Mouse (Mus musculus) spleen, adult 2 months (tissue): ENCODE measurements at regions not wholly inside any gene's neighbourhood (a gene's known extent, or its start where the extent isn't known, plus 50 kb on each side); places are given as distances from the start of the nearest gene placed in this dataset.

Experiments used
- DNase-seq, 2 experiments: peaks; one replicate each; pipeline versions ENCODE4 v3.0.0 to v3.0.0-alpha.2; 2012 to 2021; ENCODE audit warnings: low spot score in 2 of 2, low read depth in 1 of 2
- H3K27ac ChIP-seq: fragments of 200-500 bp; 2 replicates; pipeline ENCODE4 v1.5.1; 2012; ENCODE audit warnings: low read length, inconsistent platforms; ENCODE audit not compliant: insufficient read depth
- H3K27me3 ChIP-seq: fragments of 200-500 bp; 2 replicates; pipeline ENCODE4 v1.6.1; 2012; ENCODE audit warnings: mild to moderate bottlenecking, moderate library complexity, low read length, inconsistent platforms; ENCODE audit not compliant: control insufficient read depth, insufficient read depth
- H3K36me3 ChIP-seq: fragments of 200-500 bp; 2 replicates; pipeline ENCODE4 v1.6.1; 2012; ENCODE audit warnings: mild to moderate bottlenecking, low read length, inconsistent platforms; ENCODE audit not compliant: control insufficient read depth, insufficient read depth
- H3K4me1 ChIP-seq: fragments of 200-500 bp; 2 replicates; pipeline ENCODE4 v1.6.1; 2011; ENCODE audit warnings: inconsistent platforms; ENCODE audit not compliant: control insufficient read depth, insufficient read depth, insufficient read length
- H3K4me3 ChIP-seq: fragments of 200-500 bp; 2 replicates; pipeline ENCODE4 v1.5.1; 2011; ENCODE audit warnings: mild to moderate bottlenecking, inconsistent platforms; ENCODE audit not compliant: insufficient read depth, insufficient read length; ENCODE audit errors: extremely low read depth
- CTCF ChIP-seq: fragments of 200-500 bp; IDR thresholded peaks from 2 replicates; pipeline ENCODE4 v1.5.1; 2011; ENCODE audit warnings: mild to moderate bottlenecking, inconsistent platforms; ENCODE audit not compliant: insufficient read depth, insufficient read length, insufficient replicate concordance; ENCODE audit errors: extremely low read depth
- POLR2A ChIP-seq: fragments of 200-500 bp; IDR thresholded peaks from 2 replicates; pipeline ENCODE4 v1.6.1; 2011; ENCODE audit warnings: low read depth, low read length, inconsistent platforms
- WGBS: fragments of 180-500 bp; shearing (Covaris S2); methylation state at CpG from one replicate; pipeline ENCODE4 v1.1.7; 2018; 5-methylcytosine and 5-hydroxymethylcytosine counted together

- Histone ChIP-seq H3K27me3 (no peaks in the 10 kb centered on the region), H3K4me1 (no peaks in the 10 kb centered on the region), H3K4me3 (no peak overlapping the region), H3K27ac (no peak overlapping the region), H3K36me3 (no peaks in the 10 kb centered on the region)
- DNase-seq = no peak
- 84% methylated on average over 3 of the region's 3 CpGs for WGBS
- no peak for TF ChIP-seq POLR2A
Observed at GRCm38 (mm10) chr3:151003524-151003923, 434.2 kb upstream of the Adgrl4 start.

GRCm38 (mm10) chr3:151003990-151004389, 433.7 kb upstream of the Adgrl4 start:
- WGBS = 68% methylated on average over 6 of the region's 6 CpGs
- Histone ChIP-seq H3K27ac (no peak overlapping the region), H3K4me1 (no peaks in the 10 kb centered on the region), H3K36me3 (no peaks in the 10 kb centered on the region), H3K27me3 (no peaks in the 10 kb centered on the region), H3K4me3 (no peak overlapping the region)
- TF ChIP-seq CTCF = no peak
- TF ChIP-seq POLR2A = no peak
- DNase-seq = no peak

GRCm38 (mm10) chr3:151020014-151020413, 417.7 kb upstream of the Adgrl4 start:
- no peak for TF ChIP-seq CTCF
- TF ChIP-seq POLR2A = no peak
- Histone ChIP-seq H3K27me3 (no peaks in the 10 kb centered on the region), H3K36me3 (no peaks in the 10 kb centered on the region), H3K27ac (no peak overlapping the region), H3K4me3 (no peak overlapping the region), H3K4me1 (no peaks in the 10 kb centered on the region)
- 73% methylated on average over 3 of the region's 3 CpGs for WGBS
- DNase-seq = no peak

GRCm38 (mm10) chr3:151057491-151057890, 380.2 kb upstream of the Adgrl4 start:
- H3K27ac ChIP-seq = no peak overlapping the region
- TF ChIP-seq POLR2A (no peak), CTCF (no peak)
- no peaks in the 10 kb centered on the region for H3K4me1 ChIP-seq
- H3K36me3 ChIP-seq = no peaks in the 10 kb centered on the region
- DNase-seq = no peak
- H3K27me3 ChIP-seq = no peaks in the 10 kb centered on the region
- WGBS = 90% methylated on average over 3 of the region's 3 CpGs
- no peak overlapping the region for H3K4me3 ChIP-seq

GRCm38 (mm10) chr3:151072322-151072721, 365.4 kb upstream of the Adgrl4 start:
- no peak overlapping the region for H3K4me3 ChIP-seq
- no peaks in the 10 kb centered on the region for H3K4me1 ChIP-seq
- no peak overlapping the region for H3K27ac ChIP-seq
- H3K27me3 ChIP-seq = no peaks in the 10 kb centered on the region
- no peaks in the 10 kb centered on the region for H3K36me3 ChIP-seq
- no peak for DNase-seq
- TF ChIP-seq POLR2A (no peak), CTCF (no peak)

- no peaks in the 10 kb centered on the region for H3K36me3 ChIP-seq
- H3K4me3 ChIP-seq = no peak overlapping the region
- no peak overlapping the region for H3K27ac ChIP-seq
- no peaks in the 10 kb centered on the region for H3K27me3 ChIP-seq
- DNase-seq = no peak
- H3K4me1 ChIP-seq = no peaks in the 10 kb centered on the region
- WGBS = 78% methylated on average over 3 of the region's 3 CpGs
- TF ChIP-seq CTCF = no peak
- no peak for TF ChIP-seq POLR2A
Observed at GRCm38 (mm10) chr3:151116831-151117230, 320.9 kb upstream of the Adgrl4 start.

- 87% methylated on average over 3 of the region's 3 CpGs for WGBS
- Histone ChIP-seq H3K36me3 (no peaks in the 10 kb centered on the region), H3K4me3 (no peak overlapping the region), H3K27me3 (no peaks in the 10 kb centered on the region), H3K4me1 (no peaks in the 10 kb centered on the region), H3K27ac (no peak overlapping the region)
- no peak for TF ChIP-seq CTCF
- TF ChIP-seq POLR2A = no peak
- no peak for DNase-seq
Observed at GRCm38 (mm10) chr3:151117583-151118041, 320.1 kb upstream of the Adgrl4 start.
